Mouse (Mus musculus): ENCODE results near the gene Sft2d1. TPM values are rescaled to one million over a fixed set of nuclear protein-coding genes. Genes with fewer than 3 reads are reported as not detected.

The Sft2d1 gene
- total and polyA plus RNA-seq, 3 experiments = 88.0 to 101 TPM; not detected in 1

DNA sequence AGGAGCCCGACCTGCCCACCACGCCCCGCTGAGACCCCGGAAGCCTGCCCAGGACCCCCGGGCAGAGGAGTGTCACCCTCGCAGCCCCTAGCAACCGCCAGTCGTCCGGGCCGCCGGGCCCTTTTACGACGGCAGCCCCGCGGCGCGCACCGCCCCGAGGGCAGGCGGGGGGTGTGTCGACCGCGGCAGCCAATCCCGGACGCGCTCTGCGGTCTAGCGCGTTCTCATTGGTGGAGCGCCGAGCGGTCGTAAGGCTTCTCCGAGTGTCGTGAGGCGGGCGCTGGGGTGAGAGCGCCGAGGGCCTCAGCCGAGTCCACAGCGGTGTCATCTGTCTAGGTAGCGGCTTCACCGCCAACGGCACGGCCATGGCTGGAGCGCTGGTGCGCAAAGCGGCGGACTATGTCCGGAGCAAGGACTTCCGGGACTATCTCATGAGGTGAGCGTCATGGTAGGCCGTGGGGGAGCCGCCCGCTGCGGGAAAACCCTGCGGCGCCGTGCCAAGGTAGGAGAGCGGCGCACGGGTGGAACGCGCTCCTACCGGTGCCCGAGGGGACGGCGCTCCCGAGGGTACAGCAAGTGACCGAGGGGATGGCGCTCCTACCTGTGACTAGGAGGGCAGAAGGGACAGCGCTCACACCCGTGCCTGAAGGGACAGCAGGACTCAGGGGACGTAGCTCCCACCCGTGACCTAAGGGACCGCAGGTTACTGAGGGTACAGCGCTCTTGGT lies 27.2 kb upstream of the Sft2d1 start:
- H3K36me3 ChIP-seq (ENCODE audit: control insufficient read depth in 1 of 2, insufficient read depth in 2 of 2, low read length in 2 of 2) = peaks cover 0 to 8% of the 10 kb centered on the region in 2 experiments; a peak in 2 of 4 replicates
- peak; percentile 96 for DNase-seq (ENCODE audit: low read depth, low spot score)
- peak overlapping the region; percentile 78 for H3K27ac ChIP-seq (ENCODE audit: control insufficient read depth, low read depth, low read length)
- H3K79me2 ChIP-seq (ENCODE audit: control insufficient read depth, insufficient read depth, low read length, poor library complexity) = peaks cover 21% of the 10 kb centered on the region
- H3K9ac ChIP-seq (ENCODE audit: control insufficient read depth, low read depth, low read length, poor library complexity, severe bottlenecking) = peak overlapping the region; percentile 90
- no peaks in the 10 kb centered on the region for H3K27me3 ChIP-seq (ENCODE audit: control insufficient read depth in 1 of 2, insufficient read depth in 2 of 2, low read length in 2 of 2)
- H3K9me3 ChIP-seq (replicated peaks; ENCODE audit: insufficient read depth, low read length) = no peaks in the 10 kb centered on the region
- H3K4me1 ChIP-seq (ENCODE audit: control insufficient read depth in 1 of 2, insufficient read depth in 2 of 2, low read length in 2 of 2) = peaks cover 4 to 7% of the 10 kb centered on the region in 2 experiments; a peak in 3 of 4 replicates
- H3K4me3 ChIP-seq (ENCODE audit: control insufficient read depth in 1 of 2, insufficient read depth in 1 of 2, low read depth in 2 of 2, low read length in 2 of 2) = peak overlapping the region; percentile 93 to 95
- TF ChIP-seq ZMIZ1 (IDR thresholded peaks at IDR 0.05; ENCODE audit: low read depth, low read length) = peak; percentile 73; the same call in 1 of the 2 replicates
- no peak for TF ChIP-seq UBTF (IDR thresholded peaks at IDR 0.05; ENCODE audit: borderline replicate concordance, insufficient read depth, low read depth, low read length)
- no peak for TF ChIP-seq MAZ (IDR thresholded peaks at IDR 0.05; ENCODE audit: low read depth, low read length)
- no peak for TF ChIP-seq E2F4 (IDR thresholded peaks at IDR 0.05; ENCODE audit: borderline replicate concordance, low read depth, low read length)
- TF ChIP-seq RCOR1 (IDR thresholded peaks at IDR 0.05; ENCODE audit: low read depth, low read length) = no peak
- peak; percentile 86 to 89 for TF ChIP-seq POLR2A (IDR thresholded peaks at IDR 0.05; ENCODE audit: control insufficient read depth in 1 of 2, insufficient read depth in 1 of 2, low read depth in 1 of 2, low read length in 2 of 2, poor library complexity in 1 of 2)
- TF ChIP-seq CTCF (IDR thresholded peaks at IDR 0.05 in 2 of 3, conservative IDR thresholded peaks at IDR 0.05 in 1 of 3; ENCODE audit: control insufficient read depth in 1 of 3, insufficient read depth in 1 of 3, low read depth in 2 of 3, low read length in 3 of 3, poor library complexity in 1 of 3, severe bottlenecking in 1 of 3) = peak in 1 of 3 experiments; percentile 12; a peak in 1 of 6 replicates
- no peak for TF ChIP-seq TAL1 (IDR thresholded peaks at IDR 0.05; ENCODE audit: low read length)
- no peak for TF ChIP-seq MYC (IDR thresholded peaks at IDR 0.05; ENCODE audit: low read depth, low read length)
- no peak for TF ChIP-seq ZNF384 (IDR thresholded peaks at IDR 0.05; ENCODE audit: low read depth, low read length)
- no peak for TF ChIP-seq CHD2 (IDR thresholded peaks at IDR 0.05; ENCODE audit: low read length)
- TF ChIP-seq MAFK (IDR thresholded peaks at IDR 0.05; ENCODE audit: borderline replicate concordance, low read depth, low read length) = no peak
- no peak for TF ChIP-seq USF1 (IDR thresholded peaks at IDR 0.05; ENCODE audit: low read depth, low read length)
- TF ChIP-seq TCF12 (IDR thresholded peaks at IDR 0.05; ENCODE audit: low read depth, low read length) = peak; percentile 63; the same call in 1 of the 2 replicates
- no peak for TF ChIP-seq GATA1 (IDR thresholded peaks at IDR 0.05; ENCODE audit: low read depth, low read length)
- no peak for TF ChIP-seq ZC3H11A (IDR thresholded peaks at IDR 0.05; ENCODE audit: low read depth, low read length)
- TF ChIP-seq HCFC1 (IDR thresholded peaks at IDR 0.05; ENCODE audit: low read depth, low read length) = peak; percentile 80
- TF ChIP-seq ETS1 (IDR thresholded peaks at IDR 0.05; ENCODE audit: low read depth, low read length) = peak; percentile 50; the same call in 1 of the 2 replicates
- peak; percentile 63 for TF ChIP-seq TBP (IDR thresholded peaks at IDR 0.05; ENCODE audit: low read depth, low read length)
- TF ChIP-seq BHLHE40 (IDR thresholded peaks at IDR 0.05; ENCODE audit: borderline replicate concordance, low read depth, low read length) = no peak
- TF ChIP-seq USF2 (IDR thresholded peaks at IDR 0.05; ENCODE audit: borderline replicate concordance in 1 of 2, insufficient read depth in 1 of 2, low read depth in 1 of 2, low read length in 2 of 2) = no peak
- no peak for TF ChIP-seq POLR2AphosphoS5 (IDR thresholded peaks at IDR 0.05; ENCODE audit: borderline replicate concordance, low read depth, low read length)
- no peak for TF ChIP-seq MYB (IDR thresholded peaks at IDR 0.05; ENCODE audit: low read depth, low read length)
- no peak for TF ChIP-seq EP300 (IDR thresholded peaks at IDR 0.05; ENCODE audit: low read depth in 1 of 2, low read length in 2 of 2)
- no peak for TF ChIP-seq RAD21 (IDR thresholded peaks at IDR 0.05; ENCODE audit: low read depth, low read length)
- peak; percentile 82 for TF ChIP-seq NELFE (IDR thresholded peaks at IDR 0.05; ENCODE audit: low read depth, low read length)
- TF ChIP-seq MXI1 (IDR thresholded peaks at IDR 0.05; ENCODE audit: low read depth, low read length) = no peak
- TF ChIP-seq MAX (IDR thresholded peaks at IDR 0.05; ENCODE audit: low read length) = no peak
- no peak for TF ChIP-seq CHD1 (IDR thresholded peaks at IDR 0.05; ENCODE audit: low read depth, low read length)
- no peak for TF ChIP-seq ZKSCAN1 (IDR thresholded peaks at IDR 0.05; ENCODE audit: low read depth, low read length)
- TF ChIP-seq POLR2AphosphoS2 (IDR thresholded peaks at IDR 0.05; ENCODE audit: low read length) = peak; percentile 57; the same call in 1 of the 2 replicates
- TF ChIP-seq SIN3A (IDR thresholded peaks at IDR 0.05; ENCODE audit: low read length) = peak; percentile 74
- no peak for TF ChIP-seq MEF2A (IDR thresholded peaks at IDR 0.05; ENCODE audit: extremely low read depth, insufficient replicate concordance, low read depth, low read length, poor library complexity, severe bottlenecking)
- TF ChIP-seq SMC3 (IDR thresholded peaks at IDR 0.05; ENCODE audit: low read depth, low read length) = no peak
- TF ChIP-seq JUND (IDR thresholded peaks at IDR 0.05; ENCODE audit: low read depth, low read length) = no peak
- TF ChIP-seq ELF1 (IDR thresholded peaks at IDR 0.05; ENCODE audit: low read depth, low read length) = no peak

Data from MEL (cell line).